Mouse (Mus musculus) C2C12 (cell line): ENCODE results near the gene Fgd2.
"Not testable (repeated sequence)": the region's sequence is repeated elsewhere in the genome, so short reads cannot be mapped to it uniquely, and the experiment has no call there.

ENCODE experiments used
- CEBPB ChIP-seq: IDR thresholded peaks from one replicate; pipeline ENCODE4 v1.6.1; 2011; ENCODE audit warnings: low read depth, mild to moderate bottlenecking, control low read depth, moderate library complexity
- CTCF ChIP-seq: IDR thresholded peaks from one replicate; pipeline ENCODE4 v1.5.1; 2011; ENCODE audit not compliant: control insufficient read depth, insufficient read depth, insufficient read length
- FOSL1 ChIP-seq: IDR thresholded peaks from one replicate; pipeline ENCODE4 v1.8.0; 2011; ENCODE audit warnings: mild to moderate bottlenecking, low read length; ENCODE audit not compliant: poor library complexity, insufficient read depth, severe bottlenecking
- MAX ChIP-seq: IDR thresholded peaks from one replicate; pipeline ENCODE4 v1.6.1; 2011; ENCODE audit warnings: mild to moderate bottlenecking, control low read depth
- MYOD1 ChIP-seq: IDR thresholded peaks from one replicate; pipeline ENCODE4 v1.6.1; 2011; ENCODE audit warnings: low read depth; ENCODE audit not compliant: control insufficient read depth, insufficient read length
- MYOG ChIP-seq: IDR thresholded peaks from one replicate; pipeline ENCODE4 v1.6.1; 2011; ENCODE audit not compliant: control insufficient read depth, insufficient read length; ENCODE audit errors: extremely low read depth
- USF1 ChIP-seq: IDR thresholded peaks from one replicate; pipeline ENCODE4 v1.6.1; 2011; ENCODE audit warnings: low read depth, mild to moderate bottlenecking, control low read depth, moderate library complexity

DNA sequence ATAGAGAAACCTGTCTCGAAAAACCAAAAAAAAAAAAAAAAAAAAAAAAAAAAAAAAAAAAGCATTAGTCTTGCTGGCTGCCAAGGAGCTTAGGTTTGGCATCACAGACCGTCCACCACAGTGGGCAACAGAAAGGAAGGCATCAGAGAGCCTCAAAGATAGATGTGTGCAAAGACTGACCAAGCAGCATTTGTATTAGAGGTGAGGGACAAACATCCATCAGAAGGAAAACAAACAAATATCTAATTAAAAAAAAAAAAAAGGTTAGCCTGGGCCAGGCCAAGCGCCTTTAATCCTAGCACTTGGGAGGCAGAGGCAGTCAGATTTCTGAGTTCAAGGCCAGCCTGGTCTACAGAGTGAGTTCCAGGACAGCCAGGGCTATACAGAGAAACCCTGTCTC is 43.3 kb upstream of the Fgd2 start, which contains the start of gene Pi16:
- TF ChIP-seq CTCF, MAX, CEBPB, USF1, MYOD1, FOSL1, MYOG: not testable (repeated sequence)
